In the genomic region with DNA sequence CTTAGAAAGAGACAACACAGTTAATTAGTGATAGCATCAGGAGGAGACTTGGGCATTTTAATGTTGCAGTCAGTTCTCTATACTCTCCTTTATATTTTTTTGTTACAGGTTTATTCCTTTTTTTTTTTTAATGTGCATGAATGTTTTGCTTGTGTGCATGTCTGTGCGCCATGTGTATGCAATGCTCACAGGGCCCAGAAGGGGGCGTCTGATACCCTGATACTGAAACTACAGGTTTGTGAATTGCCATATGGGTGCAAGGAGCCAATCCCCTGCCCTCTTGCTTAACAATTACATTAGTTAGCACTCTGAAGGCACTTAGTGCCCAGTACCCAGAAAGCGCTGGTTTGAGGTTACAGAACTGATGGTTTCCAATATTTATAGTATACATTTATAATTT, we compare ENCODE assay signal across 15 mouse cellular contexts.
DNase-seq lines count a peak whose midpoint lies in the region; TF ChIP-seq lines count a peak whose summit lies in the region.
"Had no signal": no experiment of that assay in that cellular context is flagged by ENCODE, and none has a peak within 500 bp of the region (broad histone marks: within the 10 kb centered on the region; RNA-seq: fewer than 3 reads in every experiment).

No protein-coding gene starts in this region.

- peaks cover 36% of the 10 kb centered on the region for H3K4me1 ChIP-seq in E14TG2a.4 (replicated peaks; ENCODE audit: low read depth, low read length)
- H3K4me1 ChIP-seq: megakaryocyte, embryonic 14.5 days had no signal

- no peak overlapping the region for H3K27ac ChIP-seq in left cerebral cortex, adult 2 months
- H3K27ac ChIP-seq: embryonic facial prominence, embryonic 13.5 days; forebrain, embryonic 10.5 days; neural tube, embryonic 13.5 days had no signal

- intact Hi-C loops in left cerebral cortex, adult 2 months (cut with DNase I) = no loop called here

- DNase-seq in left cerebral cortex, adult 2 months (ENCODE audit: extremely low spot score in 1 of 2, low spot score in 2 of 2) = no peak
- DNase-seq in left cerebral cortex, adult 11 months (ENCODE audit: low spot score) = no peak
- peak; percentile 36 for DNase-seq in A20 (ENCODE audit: low read depth, low spot score)
- DNase-seq in WW6 (ENCODE audit: low read depth, low spot score) = peak; percentile 24
- no peak for DNase-seq in cerebellum, adult 11-12 months
- no peak for DNase-seq in right cerebral cortex, postnatal 4 days
- DNase-seq: adrenal gland, adult 8-10 months; cerebellum, adult 2 months; kidney, postnatal 14 days; layer of hippocampus, adult 9-11 months had no signal

- no peaks in the 10 kb centered on the region for H3K27me3 ChIP-seq in E14TG2a.4 (ENCODE audit: insufficient read depth, low read length)
- H3K27me3 ChIP-seq: embryonic facial prominence, embryonic 13.5 days; megakaryocyte, embryonic 14.5 days; neural tube, embryonic 13.5 days had no signal

- peak; percentile 5; the same call in 1 of the 2 replicates for TF ChIP-seq CTCF in left cerebral cortex, adult 2 months (IDR thresholded peaks at IDR 0.05)
- peak; percentile 80 for TF ChIP-seq CTCF in E14TG2a.4 (conservative IDR thresholded peaks at IDR 0.05; ENCODE audit: low read length)

- no peaks in the 10 kb centered on the region for H3K9me3 ChIP-seq in E14TG2a.4 (ENCODE audit: low read length)
- H3K9me3 ChIP-seq: embryonic facial prominence, embryonic 13.5 days; forebrain, embryonic 10.5 days; neural tube, embryonic 13.5 days had no signal

- peaks cover 73% of the 10 kb centered on the region for H3K36me3 ChIP-seq in E14TG2a.4 (ENCODE audit: insufficient read depth, low read length)
- H3K36me3 ChIP-seq: embryonic facial prominence, embryonic 13.5 days; forebrain, embryonic 10.5 days; neural tube, embryonic 13.5 days had no signal

- H3K4me3 ChIP-seq in left cerebral cortex, adult 2 months = no peak overlapping the region
- H3K4me3 ChIP-seq in E14TG2a.4 (replicated peaks; ENCODE audit: low read length) = no peak overlapping the region
- H3K4me3 ChIP-seq: embryonic facial prominence, embryonic 13.5 days; forebrain, embryonic 10.5 days; megakaryocyte, embryonic 14.5 days; neural tube, embryonic 13.5 days had no signal

Comparison
In these comparisons a context has a peak if more than half of its experiments do, and no peak if none do; other contexts are left out.
1. DNase-seq: peak in A20 (single experiment) and WW6 (single experiment); none in left cerebral cortex, adult 2 months (0 of 2), left cerebral cortex, adult 11 months (single experiment), cerebellum, adult 11-12 months (single experiment) and right cerebral cortex, postnatal 4 days (single experiment).